Mouse (Mus musculus): ENCODE measurements around the gene Lzic.

DNA sequence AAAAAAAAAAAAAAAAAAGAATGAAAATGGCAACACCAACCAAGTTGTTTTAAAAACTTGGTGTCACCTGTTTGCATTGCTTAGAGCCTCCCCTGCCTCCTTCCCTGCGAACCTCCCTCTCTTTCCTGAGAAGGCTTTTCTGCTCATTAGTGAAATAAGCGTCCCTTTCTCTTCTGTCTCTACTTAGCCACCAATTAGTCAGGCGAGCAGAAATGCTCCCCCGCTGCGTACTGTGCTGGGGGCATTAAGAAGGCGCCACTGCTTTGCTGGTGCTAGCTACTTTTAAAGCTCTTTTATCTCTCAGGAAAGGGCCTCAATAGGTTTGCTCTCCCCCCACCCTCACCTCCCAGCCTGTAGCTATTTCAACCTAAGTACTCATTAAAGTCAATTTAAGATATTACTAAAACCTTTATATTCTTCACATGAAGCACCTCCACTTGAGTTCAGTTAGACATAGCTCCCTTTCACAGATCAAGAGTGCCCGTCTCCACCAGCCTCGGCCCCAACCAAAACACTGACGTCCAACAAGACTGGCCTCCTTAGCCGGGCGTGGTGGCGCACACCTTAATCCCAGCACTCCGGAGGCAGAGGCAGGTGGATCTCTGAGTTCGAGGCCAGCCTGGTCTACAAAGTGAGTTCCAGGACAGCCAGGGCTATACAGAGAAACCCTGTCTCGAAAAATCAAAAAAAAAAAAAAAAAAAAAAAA lies 20.4 kb downstream of the Lzic start:
- TF ChIP-seq CTCF (IDR thresholded peaks at IDR 0.05; ENCODE audit: low read depth, low read length) (no peak), GATA1 (IDR thresholded peaks at IDR 0.05; ENCODE audit: borderline replicate concordance, low read length) (no peak), TAL1 (conservative IDR thresholded peaks at IDR 0.05; ENCODE audit: low read depth, low read length) (no peak), GATA2 (IDR thresholded peaks at IDR 0.05; ENCODE audit: borderline replicate concordance, low read depth, low read length) (no peak), POLR2AphosphoS5 (IDR thresholded peaks at IDR 0.05; ENCODE audit: insufficient replicate concordance, low read depth, low read length) (no peak)
